Mouse (Mus musculus): Measurements from ENCODE around the gene Nutm1.

GRCm38 (mm10) chr2:112254675-112255515, 4.2 kb downstream of the Nutm1 start:
- TF ChIP-seq CTCF (IDR thresholded peaks at IDR 0.05; ENCODE audit: low read depth): no peak
- no peak for TF ChIP-seq EP300 (optimal IDR thresholded peaks at IDR 0.05)

Measured in stomach, postnatal 0 days (tissue).